Comparison of ENCODE assay signal across 19 mouse cellular contexts in genomic region chr3:143988991-143989390, GRCm38 (mm10).
"Had no signal": no experiment of that assay in that cellular context is flagged by ENCODE, and none has a peak within 500 bp of the region (broad histone marks: within the 10 kb centered on the region; RNA-seq: fewer than 3 reads in every experiment).

No protein-coding gene starts in this region.

- H3K4me1 ChIP-seq: liver, embryonic 15.5 days; midbrain, embryonic 10.5 days; neural tube, embryonic 13.5 days; neural tube, embryonic 15.5 days; stomach, embryonic 15.5 days had no signal

- H3K4me3 ChIP-seq: liver, embryonic 15.5 days; midbrain, embryonic 10.5 days; midbrain, embryonic 12.5 days; myocyte; neural tube, embryonic 13.5 days; neural tube, embryonic 15.5 days; stomach, embryonic 15.5 days had no signal

- DNase-seq: liver, postnatal 0 days; lung, embryonic 14.5 days; lung, postnatal 10 days; lung, postnatal 4 days; midbrain, embryonic 14.5 days; retina, postnatal 1 day; right cerebral cortex, adult 18-20 months; right cerebral cortex, postnatal 25 days; right cerebral cortex, postnatal 4 days; thymus, adult 2 months; thymus, postnatal 25 days; thymus, postnatal 4 days had no signal
